Mouse (Mus musculus): ENCODE results near the gene Hk1.

DNA sequence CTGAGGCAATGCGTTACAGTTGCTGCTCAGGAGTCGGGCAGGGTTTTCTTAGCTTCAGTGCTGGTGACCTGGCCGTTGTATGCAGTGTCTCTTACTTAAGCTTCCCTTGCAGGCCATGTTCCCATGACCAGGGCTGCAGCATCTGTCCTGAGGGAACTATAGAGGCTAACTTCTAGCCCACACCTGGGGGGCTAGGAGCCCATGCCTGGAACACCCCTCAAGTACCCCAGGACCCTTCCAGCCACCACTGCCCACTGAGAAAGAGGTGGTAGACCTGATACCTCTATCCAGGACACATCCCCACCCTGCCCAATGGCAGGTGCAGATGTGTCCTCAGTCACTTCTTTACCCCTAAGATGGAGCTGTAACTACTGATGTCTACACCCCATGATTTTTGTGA, 38.7 kb downstream of the Hk1 start:
- no peak for TF ChIP-seq CTCF (IDR thresholded peaks at IDR 0.05; ENCODE audit: low read depth, low read length)
- no peak for TF ChIP-seq POLR2A (IDR thresholded peaks at IDR 0.05; ENCODE audit: borderline replicate concordance, low read depth, low read length)

Measured in bone marrow macrophage, adult 2 months (primary cell).